Mouse (Mus musculus): Measurements from ENCODE around the gene Pax7. TPM values are rescaled to one million over a fixed set of nuclear protein-coding genes. Genes with fewer than 3 reads are reported as not detected.

Pax7 gene
- polyA plus RNA-seq, 1 experiment from 2014 or later, result 0.90 TPM

GRCm38 (mm10) chr4:139850547-139851170, 17.3 kb upstream of the Pax7 start:
- H3K4me1 ChIP-seq, result peaks cover 6% of the 10 kb centered on the region; the same call in 1 of the 2 replicates
- peaks cover 92% of the 10 kb centered on the region for H3K27me3 ChIP-seq
- H3K4me3 ChIP-seq, result no peak overlapping the region
- 10% methylated on average over 8 of the region's 8 CpGs for WGBS
- H3K36me3 ChIP-seq, result no peaks in the 10 kb centered on the region
- peaks cover 5% of the 10 kb centered on the region; the same call in 1 of the 2 replicates for H3K9me3 ChIP-seq
- H3K9ac ChIP-seq, result no peak overlapping the region
- no peak overlapping the region for H3K27ac ChIP-seq
- no peak overlapping the region for H3K4me2 ChIP-seq (replicated peaks)
- ATAC-seq (ENCODE audit: low FRiP score, low read depth), result no peak

GRCm38 (mm10) chr4:139843456-139843855, 10.1 kb upstream of the Pax7 start:
- Histone ChIP-seq H3K4me2 (replicated peaks) (no peak overlapping the region), H3K4me3 (no peak overlapping the region), H3K9me3 (no peaks in the 10 kb centered on the region; the same call in 1 of the 2 replicates), H3K36me3 (no peaks in the 10 kb centered on the region), H3K27me3 (peaks cover 90% of the 10 kb centered on the region), H3K9ac (no peak overlapping the region), H3K4me1 (peaks cover 3% of the 10 kb centered on the region; the same call in 1 of the 2 replicates), H3K27ac (no peak overlapping the region)
- no peak for ATAC-seq (ENCODE audit: low FRiP score, low read depth)
- 11% methylated on average over 7 of the region's 7 CpGs for WGBS

GRCm38 (mm10) chr4:139842919-139843318, 9.6 kb upstream of the Pax7 start:
- Histone ChIP-seq H3K36me3 (no peaks in the 10 kb centered on the region), H3K4me2 (replicated peaks) (no peak overlapping the region), H3K4me1 (peaks cover 4% of the 10 kb centered on the region; the same call in 1 of the 2 replicates), H3K9me3 (no peaks in the 10 kb centered on the region), H3K27me3 (peaks cover 90% of the 10 kb centered on the region), H3K4me3 (no peak overlapping the region), H3K9ac (no peak overlapping the region), H3K27ac (no peak overlapping the region)
- ATAC-seq (ENCODE audit: low FRiP score, low read depth), result no peak
- 68% methylated on average over 7 of the region's 7 CpGs for WGBS

GRCm38 (mm10) chr4:139840939-139841500, 7.7 kb upstream of the Pax7 start:
- H3K4me2 ChIP-seq (replicated peaks), result no peak overlapping the region
- no peak for ATAC-seq (ENCODE audit: low FRiP score, low read depth)
- H3K4me3 ChIP-seq, result no peak overlapping the region
- H3K4me1 ChIP-seq, result peaks cover 7% of the 10 kb centered on the region; the same call in 1 of the 2 replicates
- peaks cover 98% of the 10 kb centered on the region for H3K27me3 ChIP-seq
- H3K36me3 ChIP-seq, result no peaks in the 10 kb centered on the region
- H3K27ac ChIP-seq, result no peak overlapping the region
- no peak overlapping the region for H3K9ac ChIP-seq
- H3K9me3 ChIP-seq, result no peaks in the 10 kb centered on the region
- 67% methylated on average over 9 of the region's 9 CpGs for WGBS

DNA sequence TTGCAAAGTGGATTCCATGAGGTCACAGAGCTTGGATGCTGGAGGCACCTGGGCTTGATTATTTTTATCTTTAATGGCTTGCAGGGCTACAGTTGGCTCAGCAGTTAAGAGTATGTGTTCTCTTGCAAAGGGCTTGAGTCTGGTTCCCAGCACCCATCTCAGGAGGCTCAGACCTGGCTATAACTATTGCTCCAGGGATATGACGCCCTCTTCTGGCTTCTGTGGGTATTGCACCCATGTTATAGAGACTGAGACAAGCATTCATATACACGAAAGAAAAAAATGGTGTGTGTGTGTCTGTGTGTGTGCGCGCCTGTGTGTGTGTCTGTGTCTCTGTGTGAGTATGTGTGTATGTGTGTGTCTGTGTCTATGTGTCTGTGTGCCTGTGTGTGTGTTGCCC, 7.1 kb upstream of the Pax7 start:
- WGBS, result 76% methylated on average over 4 of the region's 4 CpGs
- no peak overlapping the region for H3K27ac ChIP-seq
- no peak for ATAC-seq (ENCODE audit: low FRiP score, low read depth)

GRCm38 (mm10) chr4:139836681-139837080, 3.4 kb upstream of the Pax7 start:
- H3K9me3 ChIP-seq, result no peaks in the 10 kb centered on the region
- H3K27me3 ChIP-seq, result peaks cover 100% of the 10 kb centered on the region
- no peak overlapping the region for H3K4me2 ChIP-seq (replicated peaks)
- H3K27ac ChIP-seq, result no peak overlapping the region
- ATAC-seq (ENCODE audit: low FRiP score, low read depth), result no peak
- H3K36me3 ChIP-seq, result no peaks in the 10 kb centered on the region
- 7% methylated on average over 5 of the region's 5 CpGs for WGBS
- no peak overlapping the region for H3K9ac ChIP-seq
- H3K4me3 ChIP-seq, result no peak overlapping the region
- peaks cover 19% of the 10 kb centered on the region for H3K4me1 ChIP-seq

More for the DNA sequence above, 7.1 kb upstream of the Pax7 start:
- no peak overlapping the region for H3K4me3 ChIP-seq
- no peaks in the 10 kb centered on the region for H3K36me3 ChIP-seq
- no peak overlapping the region for H3K4me2 ChIP-seq (replicated peaks)
- H3K9ac ChIP-seq, result no peak overlapping the region
- H3K9me3 ChIP-seq, result no peaks in the 10 kb centered on the region
- peaks cover 7% of the 10 kb centered on the region; the same call in 1 of the 2 replicates for H3K4me1 ChIP-seq
- peaks cover 98% of the 10 kb centered on the region for H3K27me3 ChIP-seq

DNA sequence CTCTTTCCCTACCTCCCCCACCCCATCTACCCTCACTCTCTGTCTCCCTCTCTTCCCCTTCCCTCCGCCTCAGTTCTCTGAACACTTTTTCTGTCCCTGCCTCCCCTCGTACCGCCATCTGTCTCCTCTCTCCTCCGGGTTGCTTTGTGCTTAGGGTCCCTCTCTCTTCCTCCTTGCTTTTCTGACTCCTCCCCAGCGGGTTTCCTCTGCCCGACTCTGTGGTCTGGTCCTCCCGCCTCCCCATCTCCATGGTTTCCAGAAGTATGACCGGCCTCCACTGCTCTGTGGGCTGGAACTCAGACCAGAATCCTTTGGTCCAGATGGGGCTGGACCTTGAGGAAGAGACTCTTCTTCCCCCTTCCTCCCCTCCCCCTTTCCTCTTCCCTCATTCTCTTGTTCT, 2.9 kb upstream of the Pax7 start:
- H3K4me3 ChIP-seq, result no peak overlapping the region

GRCm38 (mm10) chr4:139833817-139834401, 581 bp upstream of the Pax7 start:
- H3K9ac ChIP-seq, result no peak overlapping the region
- no peak overlapping the region for H3K4me3 ChIP-seq
- 2% methylated on average over 17 of the region's 17 CpGs for WGBS
- no peaks in the 10 kb centered on the region for H3K9me3 ChIP-seq
- H3K4me2 ChIP-seq (replicated peaks), result no peak overlapping the region; the same call in 1 of the 2 replicates
- peaks cover 100% of the 10 kb centered on the region for H3K27me3 ChIP-seq
- H3K27ac ChIP-seq, result no peak overlapping the region; the same call in 1 of the 2 replicates
- H3K4me1 ChIP-seq, result peaks cover 19% of the 10 kb centered on the region
- H3K36me3 ChIP-seq, result no peaks in the 10 kb centered on the region
- ATAC-seq (ENCODE audit: low FRiP score, low read depth), result no peak

More for the DNA sequence above, 2.9 kb upstream of the Pax7 start:
- no peaks in the 10 kb centered on the region for H3K36me3 ChIP-seq
- peaks cover 19% of the 10 kb centered on the region for H3K4me1 ChIP-seq
- H3K27me3 ChIP-seq, result peaks cover 100% of the 10 kb centered on the region
- H3K9me3 ChIP-seq, result no peaks in the 10 kb centered on the region
- H3K27ac ChIP-seq, result no peak overlapping the region
- WGBS, result under 1% methylated on average over 8 of the region's 8 CpGs
- no peak for ATAC-seq (ENCODE audit: low FRiP score, low read depth)
- no peak overlapping the region for H3K9ac ChIP-seq
- H3K4me2 ChIP-seq (replicated peaks), result no peak overlapping the region

DNA sequence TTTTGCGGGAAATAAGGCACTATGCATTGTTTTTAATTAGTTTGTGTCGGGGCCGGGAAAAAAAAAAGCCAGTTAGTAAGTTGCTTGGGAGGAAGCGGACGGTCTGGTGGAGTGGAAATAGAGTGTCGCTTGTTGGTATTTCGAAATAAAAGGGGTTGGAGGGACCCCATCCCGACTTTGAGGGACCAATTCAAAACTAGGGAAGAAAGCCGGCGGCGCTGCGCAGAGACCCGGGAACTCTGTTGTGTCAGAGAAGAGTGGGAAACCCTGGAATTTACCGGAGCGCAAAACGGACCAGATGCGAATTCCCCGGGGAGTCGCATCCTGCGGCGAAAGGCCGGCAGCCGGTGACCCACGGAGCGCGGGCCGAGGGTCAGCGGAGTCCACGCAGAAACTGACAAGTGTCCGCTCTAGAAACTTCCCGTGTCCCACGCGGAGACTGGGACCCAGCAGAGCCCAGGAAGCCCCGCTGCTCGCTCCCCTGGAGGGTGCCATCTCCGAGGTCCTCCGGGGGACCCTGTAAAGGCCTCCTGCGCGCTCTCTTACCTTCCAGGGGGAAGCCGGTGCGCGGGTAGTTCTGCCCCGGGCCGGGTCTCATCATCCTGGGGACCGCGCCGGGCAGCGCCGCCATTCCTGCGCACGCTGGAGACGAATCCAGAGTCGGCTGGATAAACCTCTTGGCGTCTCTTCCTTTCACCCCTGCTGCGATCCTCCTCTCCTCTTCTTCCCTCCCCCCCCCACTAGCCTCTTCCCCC, 870 bp downstream of the Pax7 start:
- WGBS, result under 1% methylated on average over 55 of the region's 55 CpGs
- Histone ChIP-seq H3K4me3 (peak overlapping the region; percentile 31), H3K4me2 (replicated peaks) (peak overlapping the region; percentile 48), H3K4me1 (peaks cover 22% of the 10 kb centered on the region), H3K9me3 (no peaks in the 10 kb centered on the region), H3K36me3 (no peaks in the 10 kb centered on the region), H3K27ac (0 out of 2 replicates have a peak overlapping the region, but pooled peaks have one; percentile 28), H3K27me3 (peaks cover 100% of the 10 kb centered on the region), H3K9ac (0 out of 2 replicates have a peak overlapping the region, but pooled peaks have one; percentile 48)
- ATAC-seq (ENCODE audit: low FRiP score, low read depth), result 0 out of 2 replicates have a peak, but pooled peaks have one; percentile 6

- H3K27ac ChIP-seq, result no peak overlapping the region
- H3K36me3 ChIP-seq, result no peaks in the 10 kb centered on the region
- peak overlapping the region; percentile 19; the same call in 1 of the 2 replicates for H3K4me2 ChIP-seq (replicated peaks)
- no peak for ATAC-seq (ENCODE audit: low FRiP score, low read depth)
- WGBS, result under 1% methylated on average over 57 of the region's 57 CpGs
- peaks cover 100% of the 10 kb centered on the region for H3K27me3 ChIP-seq
- peaks cover 22% of the 10 kb centered on the region for H3K4me1 ChIP-seq
- peak overlapping the region; percentile 31; the same call in 1 of the 2 replicates for H3K9ac ChIP-seq
- H3K9me3 ChIP-seq, result no peaks in the 10 kb centered on the region
- peak overlapping the region; percentile 31 for H3K4me3 ChIP-seq
Observed at GRCm38 (mm10) chr4:139831501-139832230, 1.7 kb downstream of the Pax7 start.

Data from limb, embryonic 13.5 days (tissue).